Mouse (Mus musculus): ENCODE measurements around the gene Fgf2.

DNA sequence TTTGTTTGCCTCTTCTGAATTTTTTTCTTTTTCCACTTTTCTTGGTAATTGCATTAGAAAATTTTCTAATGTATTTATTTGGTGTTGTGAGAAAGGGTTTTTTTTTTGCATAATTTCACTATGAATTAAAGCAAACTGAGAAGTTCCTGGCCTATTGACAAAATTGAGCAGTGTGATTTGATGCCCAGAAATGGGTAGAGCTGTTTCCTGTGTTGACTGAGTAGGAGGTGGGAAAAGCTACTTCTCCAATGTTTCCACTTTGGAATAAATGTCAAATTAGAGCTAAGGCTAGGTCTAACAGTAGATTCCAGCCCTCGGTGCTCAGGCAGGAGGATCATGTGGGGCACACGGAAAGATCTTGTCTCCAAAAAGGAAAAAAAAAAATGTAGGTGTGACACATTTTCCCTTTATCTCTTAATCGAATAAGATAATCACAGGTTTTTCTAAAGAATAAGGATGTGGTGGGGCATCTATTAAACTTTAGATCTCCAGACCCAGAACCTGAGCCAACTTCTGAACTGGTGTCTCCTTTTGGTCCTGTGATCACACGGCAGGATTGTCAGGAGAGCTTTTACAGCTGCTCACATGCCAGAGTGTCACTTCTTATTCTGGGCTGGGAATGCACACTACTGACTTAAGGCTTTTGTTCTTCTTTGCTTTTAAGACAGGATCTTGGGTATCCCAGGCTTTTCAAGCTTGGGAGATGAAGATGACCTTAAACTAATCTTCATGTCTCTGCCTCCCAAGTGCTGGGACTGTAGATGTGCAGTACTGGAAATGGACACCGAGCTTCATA is 22.6 kb upstream of the Fgf2 start:
- TF ChIP-seq POLR2A (IDR thresholded peaks at IDR 0.05; ENCODE audit: insufficient read depth, low read depth, low read length) (no peak), CTCF (IDR thresholded peaks at IDR 0.05) (no peak), EP300 (IDR thresholded peaks at IDR 0.05; ENCODE audit: insufficient read depth, low read depth, low read length) (no peak)
